Mouse (Mus musculus) ovary, postnatal 10 days (tissue): Measurements from ENCODE around the gene Rpl10a.

Source experiments
- DNase-seq: peaks from one replicate; pipeline ENCODE4 v3.0.0; 2022; ENCODE audit warnings: low spot score

Gene Rpl10a

GRCm38 (mm10) chr17:28331241-28332112 is 3.2 kb downstream of the Rpl10a start:
- no peak for DNase-seq

GRCm38 (mm10) chr17:28332113-28332914 is 4.0 kb downstream of the Rpl10a start:
- DNase-seq = no peak

GRCm38 (mm10) chr17:28332915-28333546 is 4.8 kb downstream of the Rpl10a start:
- DNase-seq = no peak

- DNase-seq = no peak
Measured at GRCm38 (mm10) chr17:28335267-28335666, 7.0 kb downstream of the Rpl10a start.

GRCm38 (mm10) chr17:28337547-28337946 is 9.3 kb downstream of the Rpl10a start:
- DNase-seq = no peak

GRCm38 (mm10) chr17:28340578-28340977 is 12.3 kb downstream of the Rpl10a start:
- no peak for DNase-seq

GRCm38 (mm10) chr17:28341091-28341490 is 12.8 kb downstream of the Rpl10a start:
- DNase-seq = peak; percentile 89

GRCm38 (mm10) chr17:28344050-28344607 is 15.9 kb downstream of the Rpl10a start:
- DNase-seq = no peak

GRCm38 (mm10) chr17:28344670-28345069 is 16.4 kb downstream of the Rpl10a start:
- DNase-seq = no peak

- DNase-seq = no peak
Measured at GRCm38 (mm10) chr17:28345271-28345721, 17.0 kb downstream of the Rpl10a start.

- DNase-seq = no peak
Measured at GRCm38 (mm10) chr17:28345882-28346281, 17.6 kb downstream of the Rpl10a start.

- no peak for DNase-seq
Measured at GRCm38 (mm10) chr17:28347327-28347726, 19.1 kb downstream of the Rpl10a start.

- DNase-seq = no peak
Measured at GRCm38 (mm10) chr17:28348211-28348610, 19.9 kb downstream of the Rpl10a start.

GRCm38 (mm10) chr17:28349264-28349880 is 21.1 kb downstream of the Rpl10a start:
- no peak for DNase-seq

- no peak for DNase-seq
Measured at GRCm38 (mm10) chr17:28349901-28350465, 21.7 kb downstream of the Rpl10a start.

GRCm38 (mm10) chr17:28350466-28351352 is 22.4 kb downstream of the Rpl10a start, which contains the start of gene Tead3:
TSS of gene Tead3 (minus strand) at chr17:28350817.
- peak; percentile 73 for DNase-seq

- DNase-seq = no peak
Measured at GRCm38 (mm10) chr17:28351353-28351890, 23.2 kb downstream of the Rpl10a start.

- DNase-seq = no peak
Measured at GRCm38 (mm10) chr17:28352018-28352417, 23.7 kb downstream of the Rpl10a start.

- no peak for DNase-seq
Measured at GRCm38 (mm10) chr17:28355871-28356270, 27.6 kb downstream of the Rpl10a start.
